ENCODE assay signal across 24 mouse cellular contexts in genomic region chr10:110781772-110782171, GRCm38 (mm10). TPM values are rescaled to one million over a fixed set of nuclear protein-coding genes. Genes with fewer than 3 reads are reported as not detected.
DNase-seq lines count a peak whose midpoint lies in the region; ATAC-seq and TF ChIP-seq lines count a peak whose summit lies in the region.
"Had no signal": no experiment of that assay in that cellular context is flagged by ENCODE, and none has a peak within 500 bp of the region (broad histone marks: within the 10 kb centered on the region; RNA-seq: fewer than 3 reads in every experiment).

No protein-coding gene starts in this region.

- WGBS in heart, embryonic 10.5 days, result 91% methylated on average over 14 of the region's 14 CpGs
- 94% methylated on average over 14 of the region's 14 CpGs for WGBS in midbrain, embryonic 13.5 days
- WGBS in midbrain, embryonic 15.5 days, result 92% methylated on average over 14 of the region's 14 CpGs
- WGBS in lung, adult 2 months, result 91% methylated on average over 14 of the region's 14 CpGs

- DNase-seq in heart, adult 11 months, result peak; percentile 83
- DNase-seq in heart, embryonic 10.5 days (ENCODE audit: low spot score), result no peak
- DNase-seq in R1 (ENCODE audit: low read depth, low spot score), result peak; percentile 48
- DNase-seq in lung, adult 2 months, result no peak
- no peak for DNase-seq in adrenal gland, adult 18-20 months (ENCODE audit: low spot score in 2 of 2)
- DNase-seq in right cerebral cortex, postnatal 25 days, result no peak
- DNase-seq: adrenal gland, postnatal 25 days; cerebellum, adult 18-20 months; cerebellum, adult 9-11 months; cerebellum, postnatal 36 days; gastrocnemius, postnatal 36 days; heart, adult 18-20 months; heart, postnatal 14 days had no signal

- H3K4me2 ChIP-seq in midbrain, embryonic 13.5 days (replicated peaks), result no peak overlapping the region
- no peak overlapping the region for H3K4me2 ChIP-seq in midbrain, embryonic 15.5 days
- H3K4me2 ChIP-seq: embryonic facial prominence, embryonic 13.5 days; forebrain, embryonic 15.5 days; heart, embryonic 11.5 days; heart, embryonic 15.5 days; hindbrain, embryonic 15.5 days had no signal

- no peak overlapping the region for H3K4me3 ChIP-seq in heart, embryonic 10.5 days
- no peak overlapping the region for H3K4me3 ChIP-seq in midbrain, embryonic 13.5 days (replicated peaks)
- H3K4me3 ChIP-seq in midbrain, embryonic 15.5 days, result no peak overlapping the region
- H3K4me3 ChIP-seq in lung, adult 2 months (replicated peaks; ENCODE audit: extremely low read depth, low read depth, low read length), result no peak overlapping the region
- H3K4me3 ChIP-seq: embryonic facial prominence, embryonic 13.5 days; forebrain, embryonic 15.5 days; heart, embryonic 15.5 days; hindbrain, embryonic 10.5 days; hindbrain, embryonic 15.5 days had no signal

- H3K36me3 ChIP-seq in heart, embryonic 10.5 days, result peaks cover 84% of the 10 kb centered on the region
- H3K36me3 ChIP-seq in midbrain, embryonic 13.5 days, result peaks cover 64% of the 10 kb centered on the region
- peaks cover 7% of the 10 kb centered on the region; the same call in 1 of the 2 replicates for H3K36me3 ChIP-seq in midbrain, embryonic 15.5 days (replicated peaks)

- no peak overlapping the region for H3K9ac ChIP-seq in midbrain, embryonic 13.5 days (replicated peaks)
- no peak overlapping the region for H3K9ac ChIP-seq in midbrain, embryonic 15.5 days
- H3K9ac ChIP-seq: embryonic facial prominence, embryonic 13.5 days; forebrain, embryonic 15.5 days; heart, embryonic 15.5 days; hindbrain, embryonic 15.5 days had no signal

- TF ChIP-seq POLR2A in lung, adult 2 months (IDR thresholded peaks at IDR 0.05; ENCODE audit: borderline replicate concordance, extremely low read depth, low read depth, low read length), result no peak

- no peaks in the 10 kb centered on the region for H3K4me1 ChIP-seq in heart, embryonic 10.5 days
- H3K4me1 ChIP-seq in midbrain, embryonic 13.5 days (replicated peaks), result no peaks in the 10 kb centered on the region
- H3K4me1 ChIP-seq in midbrain, embryonic 15.5 days, result no peaks in the 10 kb centered on the region
- no peaks in the 10 kb centered on the region for H3K4me1 ChIP-seq in lung, adult 2 months (ENCODE audit: control insufficient read depth, insufficient read depth, low read length)
- H3K4me1 ChIP-seq: embryonic facial prominence, embryonic 13.5 days; forebrain, embryonic 15.5 days; heart, embryonic 15.5 days; hindbrain, embryonic 10.5 days; hindbrain, embryonic 15.5 days had no signal

- H3K9me3 ChIP-seq in heart, embryonic 10.5 days, result no peaks in the 10 kb centered on the region
- H3K9me3 ChIP-seq in midbrain, embryonic 13.5 days, result no peaks in the 10 kb centered on the region
- H3K9me3 ChIP-seq in midbrain, embryonic 15.5 days, result no peaks in the 10 kb centered on the region
- H3K9me3 ChIP-seq: embryonic facial prominence, embryonic 13.5 days; forebrain, embryonic 15.5 days; heart, embryonic 15.5 days; hindbrain, embryonic 10.5 days; hindbrain, embryonic 15.5 days had no signal

- no peak overlapping the region for H3K27ac ChIP-seq in heart, embryonic 10.5 days
- no peak overlapping the region for H3K27ac ChIP-seq in midbrain, embryonic 13.5 days
- no peak overlapping the region for H3K27ac ChIP-seq in midbrain, embryonic 15.5 days
- H3K27ac ChIP-seq: embryonic facial prominence, embryonic 13.5 days; forebrain, embryonic 15.5 days; heart, embryonic 15.5 days; hindbrain, embryonic 10.5 days; hindbrain, embryonic 15.5 days had no signal

- TF ChIP-seq CTCF in lung, adult 2 months (IDR thresholded peaks at IDR 0.05; ENCODE audit: insufficient read depth, low read length), result no peak

- ATAC-seq in midbrain, embryonic 13.5 days, result 0 out of 2 replicates have a peak, but pooled peaks have one; percentile 6
- ATAC-seq in midbrain, embryonic 15.5 days (replicated peaks), result no peak
- ATAC-seq: forebrain, embryonic 15.5 days; inflammation-experienced regulatory T-cells, adult 6 months; intestine, postnatal 0 days; Patski had no signal

- H3K27me3 ChIP-seq in heart, embryonic 10.5 days (ENCODE audit: insufficient read depth, poor library complexity, severe bottlenecking), result no peaks in the 10 kb centered on the region
- H3K27me3 ChIP-seq in midbrain, embryonic 13.5 days, result no peaks in the 10 kb centered on the region
- no peaks in the 10 kb centered on the region for H3K27me3 ChIP-seq in midbrain, embryonic 15.5 days (replicated peaks)
- H3K27me3 ChIP-seq: embryonic facial prominence, embryonic 13.5 days; forebrain, embryonic 15.5 days; heart, embryonic 15.5 days; hindbrain, embryonic 15.5 days; Patski had no signal

RNA-seq across cellular contexts. Expression of gene E2f7, which starts 36.5 kb away (rescaled TPM):
- polyA plus RNA-seq in heart, embryonic 10.5 days (2016; fragmentation: Nextera tagmentation; extraction: Ambion mirVana), result 26.6 and 32.4 TPM in 2 replicates
- polyA plus RNA-seq in midbrain, embryonic 13.5 days (2015; fragmentation: Nextera tagmentation; extraction: Ambion mirVana), result 14.0 and 14.8 TPM in 2 replicates
- polyA plus RNA-seq in midbrain, embryonic 15.5 days (2015; fragmentation: Nextera tagmentation; extraction: Ambion mirVana), result 6.1 and 7.1 TPM in 2 replicates
- polyA plus RNA-seq in lung, adult 2 months (2012; rRNA removed), result 0.40 TPM in 2 replicates
- 1 to 10 TPM; 1.2 to 1.4 TPM for total RNA-seq in adrenal gland, adult 18-20 months (2021)

Comparison
In these comparisons a context has a peak if more than half of its experiments do, and no peak if none do; other contexts are left out.
1. DNase-seq: peak in heart, adult 11 months (single experiment) and R1 (single experiment); none in heart, embryonic 10.5 days (single experiment), lung, adult 2 months (single experiment), adrenal gland, adult 18-20 months (0 of 2) and right cerebral cortex, postnatal 25 days (single experiment).